Mouse (Mus musculus) neural tube, embryonic 15.5 days (tissue): Measurements from ENCODE around the gene Golt1a. TPM values are rescaled to one million over a fixed set of nuclear protein-coding genes. Genes with fewer than 3 reads are reported as not detected.

ENCODE experiments used
- ATAC-seq: fragments of 200-750 bp; cut with Nextera tagmentation; 2 replicates; pipeline ENCODE4 v1.8.0; 2017; ENCODE audit warnings: mild to moderate bottlenecking, moderate TSS enrichment, moderate library complexity; ENCODE audit not compliant: low FRiP score
- H3K27ac ChIP-seq: fragments of 300-500 bp; sonication (generic); replicated peaks from 2 replicates; pipeline ENCODE4 v1.5.1; 2015; ENCODE audit warnings: mild to moderate bottlenecking, inconsistent platforms
- H3K27me3 ChIP-seq: fragments of 300-500 bp; sonication (generic); replicated peaks from 2 replicates; pipeline ENCODE4 v1.6.1; 2015; ENCODE audit warnings: inconsistent platforms
- H3K36me3 ChIP-seq: fragments of 300-500 bp; sonication (generic); 2 replicates; pipeline ENCODE4 v1.6.1; 2015; ENCODE audit warnings: inconsistent platforms
- H3K4me1 ChIP-seq: fragments of 300-500 bp; sonication (generic); 2 replicates; pipeline ENCODE4 v1.6.1; 2015; ENCODE audit warnings: inconsistent platforms
- H3K4me2 ChIP-seq: fragments of 300-500 bp; sonication (generic); 2 replicates; pipeline ENCODE4 v1.6.1; 2015; ENCODE audit warnings: inconsistent platforms, mild to moderate bottlenecking, moderate library complexity
- H3K4me3 ChIP-seq: fragments of 300-500 bp; sonication (generic); replicated peaks from 2 replicates; pipeline ENCODE4 v1.5.1; 2015; ENCODE audit warnings: mild to moderate bottlenecking, inconsistent platforms
- H3K9ac ChIP-seq: fragments of 300-500 bp; sonication (generic); replicated peaks from 2 replicates; pipeline ENCODE4 v1.6.1; 2015; ENCODE audit warnings: mild to moderate bottlenecking, inconsistent platforms
- H3K9me3 ChIP-seq: fragments of 300-500 bp; sonication (generic); replicated peaks from 2 replicates; pipeline ENCODE4 v1.6.1; 2016; ENCODE audit warnings: inconsistent platforms
- whole genome bisulfite sequencing: fragments of 180-500 bp; shearing (Covaris S2); methylation state at CpG from one replicate; pipeline ENCODE4 v1.1.7; 2015; ENCODE audit warnings: mixed read lengths; 5-methylcytosine and 5-hydroxymethylcytosine counted together
- polyA plus RNA-seq: library from polyadenylated mRNA; unstranded; fragments of >200 nt; fragmentation: Nextera tagmentation; extraction: Ambion mirVana; gene quantifications from 2 replicates; pipeline ENCODE4 v1.2.1, GENCODE M21; 2015

The Golt1a gene
- polyA plus RNA-seq, 1 experiment from 2014 or later: not detected

DNA sequence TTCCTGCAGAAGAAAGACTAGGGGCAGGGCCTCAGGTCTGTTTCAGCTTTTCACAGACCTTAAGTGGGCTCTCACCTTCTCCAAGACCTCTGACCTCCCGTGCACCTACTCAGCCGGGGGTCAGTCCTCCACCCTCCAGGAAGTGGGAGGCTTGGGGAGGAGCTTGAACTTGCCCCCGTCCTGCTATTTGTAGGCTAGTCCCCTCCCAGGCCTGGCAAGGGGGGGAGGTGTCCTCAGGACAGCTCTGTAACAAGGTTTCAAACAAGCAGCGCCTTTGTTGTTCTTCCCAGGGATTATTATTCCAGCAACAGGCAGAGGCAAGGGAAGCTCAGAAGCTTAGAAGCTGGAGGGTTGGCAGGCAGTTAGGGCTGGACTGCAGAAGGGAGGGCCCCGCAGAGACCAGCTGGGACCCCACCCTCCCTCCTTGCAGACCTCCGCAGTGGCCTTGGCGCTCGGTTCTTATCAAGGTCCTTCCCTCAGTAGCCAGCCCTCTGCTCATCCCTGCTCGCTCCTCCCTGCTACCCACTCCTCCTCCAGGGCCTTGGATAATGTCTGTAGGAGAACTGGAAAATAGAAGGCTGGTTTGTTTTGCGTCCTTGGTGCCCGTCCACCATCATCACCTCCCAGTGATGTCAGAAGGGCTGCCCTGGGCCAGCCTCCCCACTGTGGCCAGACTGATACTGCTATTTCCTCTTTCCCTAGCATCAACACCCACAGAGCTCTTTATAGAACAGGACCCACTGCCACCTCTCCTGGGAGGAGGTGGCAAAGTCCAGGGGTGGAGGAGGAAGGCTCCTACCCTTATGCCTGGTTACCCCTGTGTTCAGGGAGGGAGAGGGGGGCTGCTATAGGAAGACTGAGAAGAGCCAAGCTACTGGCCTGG is 58.2 kb downstream of the Golt1a start:
- Histone ChIP-seq H3K9ac (no peak overlapping the region), H3K27ac (no peak overlapping the region), H3K4me2 (no peak overlapping the region), H3K4me1 (peaks cover 37% of the 10 kb centered on the region), H3K9me3 (no peaks in the 10 kb centered on the region), H3K4me3 (no peak overlapping the region), H3K27me3 (peaks cover 12% of the 10 kb centered on the region), H3K36me3 (no peaks in the 10 kb centered on the region)
- 18% methylated on average over 11 of the region's 11 CpGs for WGBS
- no peak for ATAC-seq

DNA sequence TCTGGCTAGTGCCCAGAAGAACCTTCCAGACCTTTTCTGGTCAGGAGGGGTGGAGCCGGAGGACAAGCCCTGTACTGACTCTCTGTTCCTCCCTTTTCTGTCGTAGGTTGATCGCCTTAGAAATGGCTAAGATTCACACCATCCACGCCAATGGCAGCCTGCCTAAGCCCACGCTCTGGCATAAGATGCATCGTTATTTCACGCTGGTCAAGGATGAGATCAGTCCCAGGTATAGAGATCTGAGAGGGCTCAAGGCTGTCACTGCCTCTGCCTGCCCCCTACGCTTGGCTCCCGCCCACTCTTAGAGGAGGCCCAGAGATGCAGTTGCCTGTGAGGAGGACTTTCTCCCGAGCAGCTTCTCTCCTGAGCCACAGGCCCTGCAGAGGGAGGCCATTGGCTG is 59.0 kb downstream of the Golt1a start:
- no peak overlapping the region for H3K4me2 ChIP-seq
- H3K27me3 ChIP-seq: peaks cover 12% of the 10 kb centered on the region
- H3K4me1 ChIP-seq: peaks cover 34% of the 10 kb centered on the region
- no peaks in the 10 kb centered on the region for H3K36me3 ChIP-seq
- no peaks in the 10 kb centered on the region for H3K9me3 ChIP-seq
- no peak overlapping the region for H3K27ac ChIP-seq
- 71% methylated on average over 10 of the region's 10 CpGs for WGBS
- no peak for ATAC-seq
- H3K4me3 ChIP-seq: no peak overlapping the region
- H3K9ac ChIP-seq: no peak overlapping the region

GRCm38 (mm10) chr1:133370352-133370751 is 60.8 kb downstream of the Golt1a start:
- Histone ChIP-seq H3K9me3 (no peaks in the 10 kb centered on the region), H3K27ac (no peak overlapping the region), H3K27me3 (no peaks in the 10 kb centered on the region), H3K4me2 (no peak overlapping the region), H3K4me3 (no peak overlapping the region), H3K36me3 (no peaks in the 10 kb centered on the region), H3K9ac (no peak overlapping the region), H3K4me1 (peaks cover 21% of the 10 kb centered on the region)
- ATAC-seq: no peak
- 79% methylated on average over 4 of the region's 4 CpGs for WGBS

DNA sequence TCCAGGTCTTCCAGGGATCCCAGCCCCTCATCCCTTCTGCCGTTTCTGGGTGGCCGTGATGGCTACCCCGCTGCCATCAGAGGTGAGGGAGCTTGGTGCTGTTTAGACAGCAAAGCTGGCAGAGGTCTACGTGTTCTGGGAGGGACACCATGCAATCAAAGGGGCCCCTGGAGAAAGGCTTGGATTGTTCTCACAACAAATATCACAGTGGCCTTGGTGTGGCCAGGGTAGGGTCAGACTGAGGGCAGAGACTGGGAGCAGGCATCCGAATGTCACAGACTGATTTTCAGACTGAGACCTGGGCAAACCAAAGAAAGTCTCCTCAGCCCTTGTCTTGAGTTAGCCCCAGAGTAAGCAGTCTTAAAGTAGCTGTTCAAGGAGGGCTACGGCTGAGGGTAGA is 61.8 kb downstream of the Golt1a start:
- Histone ChIP-seq H3K4me3 (no peak overlapping the region), H3K4me2 (no peak overlapping the region), H3K27ac (no peak overlapping the region), H3K36me3 (no peaks in the 10 kb centered on the region), H3K9ac (no peak overlapping the region), H3K4me1 (peaks cover 23% of the 10 kb centered on the region), H3K27me3 (no peaks in the 10 kb centered on the region), H3K9me3 (no peaks in the 10 kb centered on the region)
- ATAC-seq: no peak
- 76% methylated on average over 6 of the region's 6 CpGs for WGBS

GRCm38 (mm10) chr1:133372113-133372512 is 62.5 kb downstream of the Golt1a start:
- no peak overlapping the region for H3K9ac ChIP-seq
- no peak for ATAC-seq
- no peak overlapping the region for H3K4me3 ChIP-seq
- WGBS: 56% methylated on average over 8 of the region's 8 CpGs
- H3K9me3 ChIP-seq: no peaks in the 10 kb centered on the region
- H3K4me1 ChIP-seq: peaks cover 21% of the 10 kb centered on the region
- H3K27me3 ChIP-seq: no peaks in the 10 kb centered on the region
- H3K27ac ChIP-seq: no peak overlapping the region
- H3K36me3 ChIP-seq: no peaks in the 10 kb centered on the region
- no peak overlapping the region for H3K4me2 ChIP-seq

Other genes starting within 250 kb of the Golt1a start
- 23.4 and 25.4 TPM in 2 replicates for gene Ppp1r15b, start 178.7 kb upstream of the Golt1a start, polyA plus RNA-seq
- gene Plekha6, start 145.6 kb upstream of the Golt1a start, polyA plus RNA-seq: 17.1 and 20.5 TPM in 2 replicates
- gene Kiss1, start 12.1 kb downstream of the Golt1a start, polyA plus RNA-seq: not detected in 2 replicates
- 0.74 and 1.6 TPM in 2 replicates for gene Ren1, start 40.7 kb downstream of the Golt1a start, polyA plus RNA-seq
- 21.3 and 22.8 TPM in 2 replicates for gene Etnk2, start 53.8 kb downstream of the Golt1a start, polyA plus RNA-seq
- gene Sox13, start 114.6 kb downstream of the Golt1a start, polyA plus RNA-seq: 4.0 and 6.7 TPM in 2 replicates